Mouse (Mus musculus) hindbrain, embryonic 13.5 days (tissue): ENCODE measurements around the gene Mrgprg. TPM values are rescaled to one million over a fixed set of nuclear protein-coding genes. Genes with fewer than 3 reads are reported as not detected.
A peak's percentile ranks its signal among the peaks of the same experiment; 100 is the strongest.

Source experiments
- ATAC-seq: fragments of 200-750 bp; cut with Nextera tagmentation; 2 replicates; pipeline ENCODE4 v1.8.0; 2017; ENCODE audit warnings: moderate TSS enrichment; ENCODE audit not compliant: low FRiP score
- H3K27ac ChIP-seq: fragments of 300-500 bp; sonication (generic); 2 replicates; pipeline ENCODE4 v1.5.1; 2015; ENCODE audit warnings: inconsistent platforms, mild to moderate bottlenecking, moderate library complexity
- H3K27me3 ChIP-seq: fragments of 300-500 bp; sonication (generic); 2 replicates; pipeline ENCODE4 v1.6.1; 2015; ENCODE audit warnings: mild to moderate bottlenecking, inconsistent platforms
- H3K36me3 ChIP-seq: fragments of 300-500 bp; sonication (generic); 2 replicates; pipeline ENCODE4 v1.6.1; 2015; ENCODE audit warnings: mild to moderate bottlenecking, inconsistent platforms
- H3K4me1 ChIP-seq: fragments of 300-500 bp; sonication (generic); replicated peaks from 2 replicates; pipeline ENCODE4 v1.6.1; 2015; ENCODE audit warnings: inconsistent platforms
- H3K4me2 ChIP-seq: fragments of 300-500 bp; sonication (generic); 2 replicates; pipeline ENCODE4 v1.6.1; 2015; ENCODE audit warnings: inconsistent platforms, mild to moderate bottlenecking, moderate library complexity
- H3K4me3 ChIP-seq: fragments of 300-500 bp; sonication (generic); 2 replicates; pipeline ENCODE4 v1.5.1; 2015; ENCODE audit warnings: mild to moderate bottlenecking, inconsistent platforms
- H3K9ac ChIP-seq: fragments of 300-500 bp; sonication (generic); 2 replicates; pipeline ENCODE4 v1.6.1; 2015; ENCODE audit warnings: mild to moderate bottlenecking, inconsistent platforms
- H3K9me3 ChIP-seq: fragments of 300-500 bp; sonication (generic); 2 replicates; pipeline ENCODE4 v1.6.1; 2016; ENCODE audit warnings: inconsistent platforms
- WGBS: fragments of 180-500 bp; shearing (Covaris S2); methylation state at CpG from one replicate; pipeline ENCODE4 v1.1.7; 2015; 5-methylcytosine and 5-hydroxymethylcytosine counted together
- polyA plus RNA-seq: library from polyadenylated mRNA; unstranded; fragments of >200 nt; fragmentation: Nextera tagmentation; extraction: Ambion mirVana; gene quantifications from 2 replicates; pipeline ENCODE4 v1.2.1, GENCODE M21; 2015

Gene Mrgprg
- polyA plus RNA-seq, 1 experiment from 2014 or later, result not detected

GRCm38 (mm10) chr7:143776137-143776536 is 9.3 kb upstream of the Mrgprg start:
- peaks cover 11% of the 10 kb centered on the region for H3K36me3 ChIP-seq
- H3K9ac ChIP-seq, result no peak overlapping the region
- no peak for ATAC-seq
- no peak overlapping the region for H3K27ac ChIP-seq
- no peak overlapping the region for H3K4me3 ChIP-seq
- no peaks in the 10 kb centered on the region for H3K4me1 ChIP-seq
- 34% methylated on average over 3 of the region's 3 CpGs for WGBS
- H3K4me2 ChIP-seq, result no peak overlapping the region
- H3K27me3 ChIP-seq, result 0 out of 2 replicates have a peak, but pooled peaks cover 5% of the 10 kb centered on the region
- H3K9me3 ChIP-seq, result no peaks in the 10 kb centered on the region

- Histone ChIP-seq H3K9ac (no peak overlapping the region), H3K4me2 (no peak overlapping the region), H3K4me3 (no peak overlapping the region), H3K36me3 (no peaks in the 10 kb centered on the region), H3K9me3 (no peaks in the 10 kb centered on the region), H3K27me3 (peaks cover 18% of the 10 kb centered on the region), H3K4me1 (no peaks in the 10 kb centered on the region), H3K27ac (no peak overlapping the region)
- 50% methylated on average over 1 of the region's 1 CpGs for WGBS
- ATAC-seq, result no peak
These were observed 2.7 kb upstream of the Mrgprg start for GRCm38 (mm10) chr7:143769461-143769860.

- H3K4me1 ChIP-seq, result no peaks in the 10 kb centered on the region
- ATAC-seq, result no peak
- WGBS, result 85% methylated on average over 6 of the region's 6 CpGs
- peaks cover 23% of the 10 kb centered on the region for H3K27me3 ChIP-seq
- H3K4me3 ChIP-seq, result no peak overlapping the region
- no peak overlapping the region for H3K4me2 ChIP-seq
- no peaks in the 10 kb centered on the region for H3K36me3 ChIP-seq
- no peaks in the 10 kb centered on the region for H3K9me3 ChIP-seq
- H3K9ac ChIP-seq, result no peak overlapping the region
- H3K27ac ChIP-seq, result no peak overlapping the region
These were observed 1.5 kb upstream of the Mrgprg start for GRCm38 (mm10) chr7:143768267-143768666.

GRCm38 (mm10) chr7:143764876-143765530 is 1.8 kb downstream of the Mrgprg start:
- no peaks in the 10 kb centered on the region for H3K9me3 ChIP-seq
- H3K27me3 ChIP-seq, result peaks cover 32% of the 10 kb centered on the region
- no peaks in the 10 kb centered on the region for H3K36me3 ChIP-seq
- no peak overlapping the region for H3K27ac ChIP-seq
- WGBS, result 78% methylated on average over 19 of the region's 19 CpGs
- ATAC-seq, result no peak
- H3K4me1 ChIP-seq, result no peaks in the 10 kb centered on the region
- H3K4me2 ChIP-seq, result no peak overlapping the region
- H3K4me3 ChIP-seq, result no peak overlapping the region
- H3K9ac ChIP-seq, result no peak overlapping the region

- ATAC-seq, result no peak
- no peak overlapping the region for H3K4me3 ChIP-seq
- no peaks in the 10 kb centered on the region for H3K9me3 ChIP-seq
- no peaks in the 10 kb centered on the region for H3K4me1 ChIP-seq
- H3K4me2 ChIP-seq, result no peak overlapping the region
- no peaks in the 10 kb centered on the region for H3K36me3 ChIP-seq
- H3K9ac ChIP-seq, result no peak overlapping the region
- 18% methylated on average over 3 of the region's 3 CpGs for WGBS
- no peak overlapping the region for H3K27ac ChIP-seq
- peaks cover 36% of the 10 kb centered on the region for H3K27me3 ChIP-seq
These were observed 3.0 kb downstream of the Mrgprg start for GRCm38 (mm10) chr7:143763794-143764193.

- peaks cover 54% of the 10 kb centered on the region for H3K27me3 ChIP-seq
- no peaks in the 10 kb centered on the region for H3K36me3 ChIP-seq
- H3K9me3 ChIP-seq, result no peaks in the 10 kb centered on the region
- no peak overlapping the region for H3K4me3 ChIP-seq
- H3K4me1 ChIP-seq, result peaks cover 13% of the 10 kb centered on the region
- H3K4me2 ChIP-seq, result no peak overlapping the region
- no peak overlapping the region for H3K27ac ChIP-seq
- H3K9ac ChIP-seq, result no peak overlapping the region
- WGBS, result 68% methylated on average over 3 of the region's 3 CpGs
- no peak for ATAC-seq
These were observed 7.8 kb downstream of the Mrgprg start for GRCm38 (mm10) chr7:143758956-143759355.

GRCm38 (mm10) chr7:143757696-143758095 is 9.1 kb downstream of the Mrgprg start:
- Histone ChIP-seq H3K9ac (no peak overlapping the region), H3K27me3 (peaks cover 52% of the 10 kb centered on the region), H3K9me3 (no peaks in the 10 kb centered on the region), H3K27ac (no peak overlapping the region), H3K4me1 (peaks cover 13% of the 10 kb centered on the region), H3K4me3 (no peak overlapping the region), H3K4me2 (peak overlapping the region; percentile 72; the same call in 1 of the 2 replicates), H3K36me3 (no peaks in the 10 kb centered on the region)
- WGBS, result 77% methylated on average over 3 of the region's 3 CpGs
- ATAC-seq, result no peak

GRCm38 (mm10) chr7:143757027-143757390 is 9.8 kb downstream of the Mrgprg start:
- Histone ChIP-seq H3K9me3 (no peaks in the 10 kb centered on the region), H3K27me3 (peaks cover 46% of the 10 kb centered on the region), H3K4me2 (peak overlapping the region; percentile 72), H3K9ac (peak overlapping the region; percentile 55; the same call in 1 of the 2 replicates), H3K4me3 (peak overlapping the region; percentile 39), H3K36me3 (no peaks in the 10 kb centered on the region), H3K4me1 (peaks cover 13% of the 10 kb centered on the region), H3K27ac (no peak overlapping the region)
- 3% methylated on average over 15 of the region's 15 CpGs for WGBS
- ATAC-seq, result peak; percentile 90

- peak within 1 kb of the TSS; percentile 72 for H3K4me2 ChIP-seq
- ATAC-seq, result peak; percentile 56; the same call in 1 of the 2 replicates
- H3K9me3 ChIP-seq, result no peaks in the 10 kb centered on the region
- 33% methylated on average over 22 of the region's 22 CpGs for WGBS
- peaks cover 13% of the 10 kb centered on the region for H3K4me1 ChIP-seq
- no peaks in the 10 kb centered on the region for H3K36me3 ChIP-seq
- H3K9ac ChIP-seq, result peak within 1 kb of the TSS; percentile 55; the same call in 1 of the 2 replicates
- H3K27me3 ChIP-seq, result peaks cover 47% of the 10 kb centered on the region
- peak within 1 kb of the TSS; percentile 39 for H3K4me3 ChIP-seq
- no peak within 1 kb of the TSS for H3K27ac ChIP-seq
These were observed 10.4 kb downstream of the Mrgprg start, which contains the start of gene Osbpl5 for GRCm38 (mm10) chr7:143756125-143757026. Gene Osbpl5, minus strand, starts transcription at chr7:143756985.

- 73% methylated on average over 9 of the region's 9 CpGs for WGBS
- no peak overlapping the region for H3K4me3 ChIP-seq
- H3K36me3 ChIP-seq, result no peaks in the 10 kb centered on the region
- ATAC-seq, result no peak
- peaks cover 47% of the 10 kb centered on the region for H3K27me3 ChIP-seq
- H3K9me3 ChIP-seq, result no peaks in the 10 kb centered on the region
- no peak overlapping the region for H3K9ac ChIP-seq
- no peak overlapping the region for H3K27ac ChIP-seq
- peaks cover 13% of the 10 kb centered on the region for H3K4me1 ChIP-seq
- no peak overlapping the region for H3K4me2 ChIP-seq
These were observed 11.3 kb downstream of the Mrgprg start for GRCm38 (mm10) chr7:143755357-143756124.

- H3K4me3 ChIP-seq, result no peak overlapping the region
- H3K9me3 ChIP-seq, result no peaks in the 10 kb centered on the region
- H3K27me3 ChIP-seq, result peaks cover 46% of the 10 kb centered on the region
- H3K4me1 ChIP-seq, result peaks cover 13% of the 10 kb centered on the region
- no peaks in the 10 kb centered on the region for H3K36me3 ChIP-seq
- H3K9ac ChIP-seq, result no peak overlapping the region
- no peak for ATAC-seq
- H3K27ac ChIP-seq, result no peak overlapping the region
- WGBS, result 59% methylated on average over 5 of the region's 5 CpGs
- H3K4me2 ChIP-seq, result no peak overlapping the region
These were observed 12.6 kb downstream of the Mrgprg start for GRCm38 (mm10) chr7:143753990-143754715.
